Mouse (Mus musculus) hindbrain, embryonic 16.5 days (tissue): Measurements from ENCODE around the gene Rab35. TPM values are rescaled to one million over a fixed set of nuclear protein-coding genes. Genes with fewer than 3 reads are reported as not detected.
A peak's percentile ranks its signal among the peaks of the same experiment; 100 is the strongest.

Experiments used
- ATAC-seq: fragments of 200-750 bp; cut with Nextera tagmentation; 2 replicates; pipeline ENCODE4 v1.8.0; 2017; ENCODE audit warnings: moderate TSS enrichment, moderate library complexity
- H3K27ac ChIP-seq: fragments of 300-500 bp; sonication (generic); 2 replicates; pipeline ENCODE4 v1.5.1; 2014; ENCODE audit warnings: low read depth, mild to moderate bottlenecking, control low read depth, low read length, moderate library complexity
- H3K27me3 ChIP-seq: fragments of 300-500 bp; sonication (generic); replicated peaks from 2 replicates; pipeline ENCODE4 v1.6.1; 2014; ENCODE audit warnings: low read length; ENCODE audit not compliant: control insufficient read depth, insufficient read depth
- H3K36me3 ChIP-seq: fragments of 300-500 bp; sonication (generic); 2 replicates; pipeline ENCODE4 v1.6.1; 2014; ENCODE audit warnings: mild to moderate bottlenecking, low read length, moderate library complexity, mixed read lengths; ENCODE audit not compliant: control insufficient read depth, insufficient read depth
- H3K4me1 ChIP-seq: fragments of 300-500 bp; sonication (generic); 2 replicates; pipeline ENCODE4 v1.6.1; 2014; ENCODE audit warnings: low read depth, low read length; ENCODE audit not compliant: control insufficient read depth, insufficient read depth
- H3K4me2 ChIP-seq: fragments of 300-500 bp; sonication (generic); 2 replicates; pipeline ENCODE4 v1.6.1; 2014; ENCODE audit warnings: mild to moderate bottlenecking, low read length, control low read depth, moderate library complexity
- H3K4me3 ChIP-seq: fragments of 300-500 bp; sonication (generic); 2 replicates; pipeline ENCODE4 v1.5.1; 2014; ENCODE audit warnings: mild to moderate bottlenecking, low read length, control low read depth, moderate library complexity
- H3K9ac ChIP-seq: fragments of 300-500 bp; sonication (generic); 2 replicates; pipeline ENCODE4 v1.6.1; 2014; ENCODE audit warnings: low read depth, mild to moderate bottlenecking, control low read depth, low read length, moderate library complexity
- H3K9me3 ChIP-seq: fragments of 300-500 bp; sonication (generic); 2 replicates; pipeline ENCODE4 v1.6.1; 2014; ENCODE audit warnings: mild to moderate bottlenecking, low read length, moderate library complexity; ENCODE audit not compliant: control insufficient read depth
- WGBS: fragments of 180-500 bp; shearing (Covaris S2); extraction: QIAGEN DNeasy Blood & Tissue Kit; methylation state at CpG from one replicate; pipeline ENCODE4 v1.1.7; 2014; 5-methylcytosine and 5-hydroxymethylcytosine counted together
- polyA plus RNA-seq: library from polyadenylated mRNA; unstranded; fragments of >200 nt; fragmentation: Nextera tagmentation; extraction: Ambion mirVana; gene quantifications from 2 replicates; pipeline ENCODE4 v1.2.1, GENCODE M21; 2015

Gene Rab35
- polyA plus RNA-seq, 1 experiment from 2014 or later, result 8.3 TPM

- Histone ChIP-seq H3K4me1 (peaks cover 9% of the 10 kb centered on the region), H3K4me2 (no peak overlapping the region), H3K27ac (0 out of 2 replicates have a peak overlapping the region, but pooled peaks have one; percentile 44), H3K9ac (no peak overlapping the region), H3K4me3 (no peak overlapping the region), H3K36me3 (peaks cover 2% of the 10 kb centered on the region), H3K9me3 (no peaks in the 10 kb centered on the region), H3K27me3 (no peaks in the 10 kb centered on the region)
- ATAC-seq, result no peak
- 90% methylated on average over 12 of the region's 12 CpGs for WGBS
These were observed 22.1 kb downstream of the Rab35 start for GRCm38 (mm10) chr5:115653776-115654175.

- no peaks in the 10 kb centered on the region for H3K27me3 ChIP-seq
- no peak for ATAC-seq
- no peak overlapping the region for H3K9ac ChIP-seq
- 86% methylated on average over 6 of the region's 6 CpGs for WGBS
- H3K27ac ChIP-seq, result no peak overlapping the region
- H3K9me3 ChIP-seq, result no peaks in the 10 kb centered on the region
- no peak overlapping the region for H3K4me2 ChIP-seq
- peaks cover 8% of the 10 kb centered on the region for H3K36me3 ChIP-seq
- H3K4me3 ChIP-seq, result no peak overlapping the region
- peaks cover 9% of the 10 kb centered on the region for H3K4me1 ChIP-seq
These were observed 25.0 kb downstream of the Rab35 start for GRCm38 (mm10) chr5:115656677-115657076.

- Histone ChIP-seq H3K4me3 (no peak overlapping the region), H3K27me3 (no peaks in the 10 kb centered on the region), H3K4me1 (peaks cover 5% of the 10 kb centered on the region), H3K4me2 (no peak overlapping the region), H3K36me3 (peaks cover 9% of the 10 kb centered on the region), H3K9ac (no peak overlapping the region), H3K27ac (no peak overlapping the region), H3K9me3 (no peaks in the 10 kb centered on the region)
- no peak for ATAC-seq
- 82% methylated on average over 1 of the region's 1 CpGs for WGBS
These were observed 25.5 kb downstream of the Rab35 start for GRCm38 (mm10) chr5:115657234-115657633.

- WGBS, result 92% methylated on average over 6 of the region's 6 CpGs
- no peaks in the 10 kb centered on the region for H3K4me1 ChIP-seq
- H3K9me3 ChIP-seq, result no peaks in the 10 kb centered on the region
- no peak overlapping the region for H3K4me3 ChIP-seq
- peaks cover 12% of the 10 kb centered on the region for H3K36me3 ChIP-seq
- no peak overlapping the region for H3K27ac ChIP-seq
- ATAC-seq, result no peak
- no peaks in the 10 kb centered on the region for H3K27me3 ChIP-seq
- H3K9ac ChIP-seq, result no peak overlapping the region; the same call in 1 of the 2 replicates
- no peak overlapping the region for H3K4me2 ChIP-seq
These were observed 26.6 kb downstream of the Rab35 start for GRCm38 (mm10) chr5:115658352-115658751.

- Histone ChIP-seq H3K9me3 (no peaks in the 10 kb centered on the region), H3K4me3 (no peak overlapping the region), H3K4me1 (no peaks in the 10 kb centered on the region), H3K27me3 (no peaks in the 10 kb centered on the region), H3K27ac (no peak overlapping the region), H3K9ac (no peak overlapping the region), H3K36me3 (peaks cover 12% of the 10 kb centered on the region), H3K4me2 (no peak overlapping the region)
- no peak for ATAC-seq
- 82% methylated on average over 22 of the region's 22 CpGs for WGBS
These were observed 30.9 kb downstream of the Rab35 start for GRCm38 (mm10) chr5:115662658-115663057.

GRCm38 (mm10) chr5:115666366-115667065 lies 34.8 kb downstream of the Rab35 start:
- Histone ChIP-seq H3K4me3 (no peak overlapping the region), H3K4me1 (no peaks in the 10 kb centered on the region), H3K9me3 (no peaks in the 10 kb centered on the region), H3K36me3 (peaks cover 7% of the 10 kb centered on the region; the same call in 1 of the 2 replicates), H3K27me3 (no peaks in the 10 kb centered on the region), H3K4me2 (no peak overlapping the region), H3K27ac (no peak overlapping the region; the same call in 1 of the 2 replicates), H3K9ac (no peak overlapping the region)
- 48% methylated on average over 8 of the region's 8 CpGs for WGBS
- peak; percentile 68; the same call in 1 of the 2 replicates for ATAC-seq

- H3K27ac ChIP-seq, result no peak overlapping the region
These were observed 35.5 kb downstream of the Rab35 start for GRCm38 (mm10) chr5:115667210-115667609.

GRCm38 (mm10) chr5:115667894-115668293 lies 36.2 kb downstream of the Rab35 start:
- no peaks in the 10 kb centered on the region for H3K9me3 ChIP-seq
- no peak for ATAC-seq
- 23% methylated on average over 7 of the region's 7 CpGs for WGBS

More at GRCm38 (mm10) chr5:115667210-115667609, 35.5 kb downstream of the Rab35 start:
- no peaks in the 10 kb centered on the region for H3K27me3 ChIP-seq
- H3K9ac ChIP-seq, result no peak overlapping the region
- no peaks in the 10 kb centered on the region for H3K9me3 ChIP-seq
- H3K36me3 ChIP-seq, result peaks cover 6% of the 10 kb centered on the region; the same call in 1 of the 2 replicates
- no peaks in the 10 kb centered on the region for H3K4me1 ChIP-seq
- WGBS, result 77% methylated on average over 8 of the region's 8 CpGs
- no peak overlapping the region for H3K4me2 ChIP-seq
- ATAC-seq, result no peak
- H3K4me3 ChIP-seq, result no peak overlapping the region

GRCm38 (mm10) chr5:115668986-115669385 lies 37.3 kb downstream of the Rab35 start:
- H3K4me2 ChIP-seq, result no peak overlapping the region
- no peak for ATAC-seq
- no peak overlapping the region for H3K27ac ChIP-seq
- H3K4me3 ChIP-seq, result no peak overlapping the region
- no peaks in the 10 kb centered on the region for H3K27me3 ChIP-seq
- peaks cover 3% of the 10 kb centered on the region; the same call in 1 of the 2 replicates for H3K36me3 ChIP-seq
- no peak overlapping the region for H3K9ac ChIP-seq
- WGBS, result 85% methylated on average over 12 of the region's 12 CpGs
- H3K4me1 ChIP-seq, result no peaks in the 10 kb centered on the region
- no peaks in the 10 kb centered on the region for H3K9me3 ChIP-seq

More at GRCm38 (mm10) chr5:115667894-115668293, 36.2 kb downstream of the Rab35 start:
- H3K27ac ChIP-seq, result no peak overlapping the region
- no peak overlapping the region for H3K9ac ChIP-seq
- no peak overlapping the region for H3K4me3 ChIP-seq
- H3K36me3 ChIP-seq, result peaks cover 3% of the 10 kb centered on the region; the same call in 1 of the 2 replicates
- no peaks in the 10 kb centered on the region for H3K4me1 ChIP-seq
- no peaks in the 10 kb centered on the region for H3K27me3 ChIP-seq
- H3K4me2 ChIP-seq, result no peak overlapping the region
